In genomic region chr10:77627497-77627896, GRCm38 (mm10) we compare ENCODE assay signal across 8 mouse cellular contexts. TPM values are rescaled to one million over a fixed set of nuclear protein-coding genes. Genes with fewer than 3 reads are reported as not detected.
DNase-seq lines count a peak whose midpoint lies in the region; ATAC-seq and TF ChIP-seq lines count a peak whose summit lies in the region.

No protein-coding gene starts in this region.

- H3K4me2 ChIP-seq in liver, postnatal 0 days (ENCODE audit: low read depth, low read length), result no peak overlapping the region
- no peak overlapping the region for H3K4me2 ChIP-seq in neural tube, embryonic 12.5 days (replicated peaks)
- no peak overlapping the region for H3K4me2 ChIP-seq in stomach, embryonic 16.5 days (ENCODE audit: low read depth, low read length)

- H3K9me3 ChIP-seq in forebrain, embryonic 10.5 days, result no peaks in the 10 kb centered on the region
- H3K9me3 ChIP-seq in liver, postnatal 0 days (ENCODE audit: low read length), result no peaks in the 10 kb centered on the region
- H3K9me3 ChIP-seq in neural tube, embryonic 12.5 days, result no peaks in the 10 kb centered on the region
- H3K9me3 ChIP-seq in stomach, embryonic 16.5 days (replicated peaks; ENCODE audit: control insufficient read depth, low read length), result no peaks in the 10 kb centered on the region

- no peaks in the 10 kb centered on the region for H3K27me3 ChIP-seq in forebrain, embryonic 10.5 days (ENCODE audit: poor library complexity, severe bottlenecking)
- no peaks in the 10 kb centered on the region for H3K27me3 ChIP-seq in liver, postnatal 0 days (ENCODE audit: insufficient read depth, low read length)
- H3K27me3 ChIP-seq in neural tube, embryonic 12.5 days (replicated peaks), result no peaks in the 10 kb centered on the region
- no peaks in the 10 kb centered on the region for H3K27me3 ChIP-seq in stomach, embryonic 16.5 days (ENCODE audit: control insufficient read depth, insufficient read depth, low read length)

- no peak overlapping the region for H3K4me3 ChIP-seq in forebrain, embryonic 10.5 days
- H3K4me3 ChIP-seq in liver, postnatal 0 days (ENCODE audit: low read depth, low read length), result no peak overlapping the region
- no peak overlapping the region for H3K4me3 ChIP-seq in neural tube, embryonic 12.5 days
- H3K4me3 ChIP-seq in stomach, embryonic 16.5 days (replicated peaks; ENCODE audit: low read length), result no peak overlapping the region

- H3K27ac ChIP-seq in forebrain, embryonic 10.5 days, result no peak overlapping the region
- H3K27ac ChIP-seq in liver, postnatal 0 days (ENCODE audit: low read depth), result peak overlapping the region; percentile 87
- no peak overlapping the region for H3K27ac ChIP-seq in neural tube, embryonic 12.5 days
- no peak overlapping the region for H3K27ac ChIP-seq in stomach, embryonic 16.5 days (ENCODE audit: low read length)

- H3K36me3 ChIP-seq in forebrain, embryonic 10.5 days (replicated peaks), result peaks cover 53% of the 10 kb centered on the region
- H3K36me3 ChIP-seq in liver, postnatal 0 days (replicated peaks; ENCODE audit: insufficient read depth, low read length), result peaks cover 21% of the 10 kb centered on the region
- H3K36me3 ChIP-seq in neural tube, embryonic 12.5 days, result peaks cover 12% of the 10 kb centered on the region
- peaks cover 4% of the 10 kb centered on the region; the same call in 1 of the 2 replicates for H3K36me3 ChIP-seq in stomach, embryonic 16.5 days (ENCODE audit: control insufficient read depth, insufficient read depth, low read length)

- TF ChIP-seq CTCF in brain, embryonic 14.5 days (IDR thresholded peaks at IDR 0.05; ENCODE audit: borderline replicate concordance, extremely low read depth, insufficient read depth, insufficient read length), result peak; percentile 98
- peak; percentile 98 for TF ChIP-seq CTCF in liver, postnatal 0 days (IDR thresholded peaks at IDR 0.05; ENCODE audit: low read depth)

- no peak for TF ChIP-seq POLR2A in brain, embryonic 14.5 days (IDR thresholded peaks at IDR 0.05; ENCODE audit: borderline replicate concordance, extremely low read depth, insufficient read depth, insufficient read length, poor library complexity, severe bottlenecking)

- 51% methylated on average over 2 of the region's 2 CpGs for WGBS in forebrain, embryonic 10.5 days
- WGBS in liver, postnatal 0 days (ENCODE audit: insufficient replicate concordance), result 36% methylated on average over 2 of the region's 2 CpGs
- WGBS in neural tube, embryonic 12.5 days, result 53% methylated on average over 2 of the region's 2 CpGs
- 36% methylated on average over 2 of the region's 2 CpGs for WGBS in stomach, embryonic 16.5 days

- ATAC-seq in CD4-positive, CD25-positive, alpha-beta regulatory T cell, adult 4 months, result peak; percentile 79
- peak; percentile 32 for ATAC-seq in liver, postnatal 0 days
- ATAC-seq in neural tube, embryonic 12.5 days (ENCODE audit: low FRiP score, low read depth), result peak; percentile 76
- peak; percentile 61; the same call in 1 of the 2 replicates for ATAC-seq in stomach, embryonic 16.5 days (ENCODE audit: insufficient read depth, low FRiP score)

- no peak; the same call in 1 of the 2 replicates for TF ChIP-seq EP300 in liver, postnatal 0 days (IDR thresholded peaks at IDR 0.05; ENCODE audit: low read depth)

- DNase-seq in brain, embryonic 14.5 days (ENCODE audit: low read depth), result peak; percentile 88
- DNase-seq in forebrain, embryonic 10.5 days (ENCODE audit: extremely low spot score, low spot score), result peak; percentile 78
- peak; percentile 88 to 93 for DNase-seq in heart, postnatal 10 days
- DNase-seq in kidney, postnatal 25 days, result peak; percentile 79 to 86
- DNase-seq in liver, postnatal 0 days, result peak; percentile 88

- H3K4me1 ChIP-seq in forebrain, embryonic 10.5 days, result peaks cover 28% of the 10 kb centered on the region
- H3K4me1 ChIP-seq in liver, postnatal 0 days (ENCODE audit: insufficient read depth), result peaks cover 39% of the 10 kb centered on the region
- peaks cover 21% of the 10 kb centered on the region for H3K4me1 ChIP-seq in neural tube, embryonic 12.5 days
- peaks cover 33% of the 10 kb centered on the region for H3K4me1 ChIP-seq in stomach, embryonic 16.5 days (ENCODE audit: control insufficient read depth, insufficient read depth, low read length)

- no peak overlapping the region for H3K9ac ChIP-seq in liver, postnatal 0 days (replicated peaks)
- no peak overlapping the region for H3K9ac ChIP-seq in neural tube, embryonic 12.5 days
- H3K9ac ChIP-seq in stomach, embryonic 16.5 days (ENCODE audit: low read length), result no peak overlapping the region

- intact Hi-C loops in heart, postnatal 10 days (cut with DNase I), result loop anchor here (2.0 to 10.0 kb wide), 4 partner anchors 190 to 537 kb away; partner anchors contain the start of gene D10Jhu81e

RNA-seq across cellular contexts. Expression of gene Ube2g2, which starts 5.4 kb away (rescaled TPM):
- polyA plus RNA-seq in CD4-positive, CD25-positive, alpha-beta regulatory T cell, adult 4 months (2017; shearing (Covaris generic)), result 10 to 100 TPM; 42.0 to 65.6 TPM
- 56.9 and 57.7 TPM in 2 replicates for polyA plus RNA-seq in brain, embryonic 14.5 days (2012; rRNA removed)
- 102 and 104 TPM in 2 replicates for polyA plus RNA-seq in forebrain, embryonic 10.5 days (2016; fragmentation: Nextera tagmentation; extraction: Ambion mirVana)
- total RNA-seq in heart, postnatal 10 days (2021), result 10 to 100 TPM; 57.7 to 68.8 TPM
- 37.4 and 40.4 TPM in 2 replicates for polyA plus RNA-seq in liver, postnatal 0 days (2015; fragmentation: Nextera tagmentation; extraction: Ambion mirVana)
- 90.9 and 93.7 TPM in 2 replicates for polyA plus RNA-seq in neural tube, embryonic 12.5 days (2016; fragmentation: Nextera tagmentation; extraction: Ambion mirVana)
- polyA plus RNA-seq in stomach, embryonic 16.5 days (2015; fragmentation: Nextera tagmentation; extraction: Ambion mirVana), result 78.0 and 82.4 TPM in 2 replicates

RNA-seq across cellular contexts. Expression of gene Gm49325, which starts 21.5 kb away (rescaled TPM):
- 1 to 10 TPM in 1 of 2 experiments, not detected in 1; 3.0 TPM for polyA plus RNA-seq in CD4-positive, CD25-positive, alpha-beta regulatory T cell, adult 4 months (2017; shearing (Covaris generic))
- polyA plus RNA-seq in brain, embryonic 14.5 days (2012; rRNA removed), result not detected in 2 replicates
- 3.1 and 3.4 TPM in 2 replicates for polyA plus RNA-seq in forebrain, embryonic 10.5 days (2016; fragmentation: Nextera tagmentation; extraction: Ambion mirVana)
- 10 to 100 TPM; 12.2 to 13.5 TPM for total RNA-seq in heart, postnatal 10 days (2021)
- polyA plus RNA-seq in liver, postnatal 0 days (2015; fragmentation: Nextera tagmentation; extraction: Ambion mirVana), result 8.4 and 13.3 TPM in 2 replicates
- polyA plus RNA-seq in neural tube, embryonic 12.5 days (2016; fragmentation: Nextera tagmentation; extraction: Ambion mirVana), result 7.6 and 11.0 TPM in 2 replicates
- polyA plus RNA-seq in stomach, embryonic 16.5 days (2015; fragmentation: Nextera tagmentation; extraction: Ambion mirVana), result 4.4 and 10.1 TPM in 2 replicates

RNA-seq across cellular contexts. Expression of gene Sumo3, which starts 21.6 kb away (rescaled TPM):
- 100 to 1,000 TPM in 1 of 2 experiments, 10 to 100 TPM in 1; 96.6 to 109 TPM for polyA plus RNA-seq in CD4-positive, CD25-positive, alpha-beta regulatory T cell, adult 4 months (2017; shearing (Covaris generic))
- polyA plus RNA-seq in brain, embryonic 14.5 days (2012; rRNA removed), result 368 and 420 TPM in 2 replicates
- polyA plus RNA-seq in forebrain, embryonic 10.5 days (2016; fragmentation: Nextera tagmentation; extraction: Ambion mirVana), result 439 and 448 TPM in 2 replicates
- 10 to 100 TPM; 68.3 to 79.2 TPM for total RNA-seq in heart, postnatal 10 days (2021)
- 105 and 111 TPM in 2 replicates for polyA plus RNA-seq in liver, postnatal 0 days (2015; fragmentation: Nextera tagmentation; extraction: Ambion mirVana)
- polyA plus RNA-seq in neural tube, embryonic 12.5 days (2016; fragmentation: Nextera tagmentation; extraction: Ambion mirVana), result 288 and 299 TPM in 2 replicates
- polyA plus RNA-seq in stomach, embryonic 16.5 days (2015; fragmentation: Nextera tagmentation; extraction: Ambion mirVana), result 324 and 327 TPM in 2 replicates

RNA-seq across cellular contexts. Expression of gene Pttg1ip, which starts 46.0 kb away (rescaled TPM):
- 100 to 1,000 TPM; 107 to 179 TPM for polyA plus RNA-seq in CD4-positive, CD25-positive, alpha-beta regulatory T cell, adult 4 months (2017; shearing (Covaris generic))
- polyA plus RNA-seq in brain, embryonic 14.5 days (2012; rRNA removed), result 70.0 and 74.8 TPM in 2 replicates
- 62.0 and 64.5 TPM in 2 replicates for polyA plus RNA-seq in forebrain, embryonic 10.5 days (2016; fragmentation: Nextera tagmentation; extraction: Ambion mirVana)
- 100 to 1,000 TPM; 134 to 148 TPM for total RNA-seq in heart, postnatal 10 days (2021)
- 126 and 129 TPM in 2 replicates for polyA plus RNA-seq in liver, postnatal 0 days (2015; fragmentation: Nextera tagmentation; extraction: Ambion mirVana)
- 67.8 and 71.1 TPM in 2 replicates for polyA plus RNA-seq in neural tube, embryonic 12.5 days (2016; fragmentation: Nextera tagmentation; extraction: Ambion mirVana)
- polyA plus RNA-seq in stomach, embryonic 16.5 days (2015; fragmentation: Nextera tagmentation; extraction: Ambion mirVana), result 210 and 244 TPM in 2 replicates

RNA-seq across cellular contexts. Expression of gene Tspear, which starts 58.9 kb away (rescaled TPM):
- 1 to 10 TPM in 1 of 2 experiments, under 1 TPM in 1; 0.31 to 1.4 TPM for polyA plus RNA-seq in CD4-positive, CD25-positive, alpha-beta regulatory T cell, adult 4 months (2017; shearing (Covaris generic))
- 1.5 and 1.6 TPM in 2 replicates for polyA plus RNA-seq in brain, embryonic 14.5 days (2012; rRNA removed)
- 1.1 and 1.4 TPM in 2 replicates for polyA plus RNA-seq in forebrain, embryonic 10.5 days (2016; fragmentation: Nextera tagmentation; extraction: Ambion mirVana)
- total RNA-seq in heart, postnatal 10 days (2021), result not detected
- 0.06 TPM in 1 of 2 replicates, not detected in the other for polyA plus RNA-seq in liver, postnatal 0 days (2015; fragmentation: Nextera tagmentation; extraction: Ambion mirVana)
- polyA plus RNA-seq in neural tube, embryonic 12.5 days (2016; fragmentation: Nextera tagmentation; extraction: Ambion mirVana), result 0.98 and 1.2 TPM in 2 replicates
- polyA plus RNA-seq in stomach, embryonic 16.5 days (2015; fragmentation: Nextera tagmentation; extraction: Ambion mirVana), result 0.96 and 1.5 TPM in 2 replicates
